27 mouse cellular contexts compared by ENCODE assay signal in genomic region chr11:30247106-30247505, GRCm38 (mm10). TPM values are rescaled to one million over a fixed set of nuclear protein-coding genes. Genes with fewer than 3 reads are reported as not detected.
DNase-seq lines count a peak whose midpoint lies in the region; ATAC-seq and TF ChIP-seq lines count a peak whose summit lies in the region.
"Had no signal": no experiment of that assay in that cellular context is flagged by ENCODE, and none has a peak within 500 bp of the region (broad histone marks: within the 10 kb centered on the region; RNA-seq: fewer than 3 reads in every experiment).

No protein-coding gene starts in this region.

- H3K27me3 ChIP-seq in heart, embryonic 14.5 days (ENCODE audit: control insufficient read depth, insufficient read depth, low read length) = no peaks in the 10 kb centered on the region
- H3K27me3 ChIP-seq: embryonic facial prominence, embryonic 13.5 days; forebrain, embryonic 12.5 days; hindbrain, embryonic 12.5 days; limb, embryonic 15.5 days; neural tube, embryonic 13.5 days had no signal

- no peak overlapping the region for H3K4me3 ChIP-seq in gastrocnemius, adult 2 months
- H3K4me3 ChIP-seq in heart, embryonic 14.5 days (ENCODE audit: control insufficient read depth in 1 of 2, insufficient read depth in 1 of 2, low read depth in 1 of 2, low read length in 2 of 2) = no peak overlapping the region
- H3K4me3 ChIP-seq: embryonic facial prominence, embryonic 13.5 days; erythroblast, embryonic 14.5 days; forebrain, embryonic 12.5 days; hindbrain, embryonic 12.5 days; limb, embryonic 15.5 days; neural tube, embryonic 13.5 days had no signal

- H3K27ac ChIP-seq in gastrocnemius, adult 2 months = peak overlapping the region; percentile 8
- peak overlapping the region; percentile 35 to 77; a peak in 3 of 4 replicates for H3K27ac ChIP-seq in heart, embryonic 14.5 days (replicated peaks in 1 of 2; ENCODE audit: control insufficient read depth in 1 of 2, insufficient read depth in 1 of 2, low read depth in 2 of 2, low read length in 2 of 2)
- H3K27ac ChIP-seq: embryonic facial prominence, embryonic 13.5 days; forebrain, embryonic 12.5 days; hindbrain, embryonic 12.5 days; limb, embryonic 15.5 days; liver, embryonic 14.5 days; neural tube, embryonic 13.5 days had no signal

- no peak for TF ChIP-seq CTCF in gastrocnemius, adult 2 months (IDR thresholded peaks at IDR 0.05)

- H3K9ac ChIP-seq in heart, embryonic 14.5 days (ENCODE audit: low read length) = peak overlapping the region; percentile 45; the same call in 1 of the 2 replicates
- H3K9ac ChIP-seq: embryonic facial prominence, embryonic 13.5 days; forebrain, embryonic 12.5 days; hindbrain, embryonic 12.5 days; limb, embryonic 15.5 days; liver, embryonic 14.5 days; lung, embryonic 14.5 days; neural tube, embryonic 13.5 days had no signal

- DNase-seq in gastrocnemius, adult 2 months = no peak
- no peak for DNase-seq in gastrocnemius, postnatal 36 days
- no peak for DNase-seq in heart, postnatal 4 days
- DNase-seq in 3134 (ENCODE audit: extremely low read depth, insufficient read length, low spot score) = peak; percentile 74
- DNase-seq in Muller cell, postnatal 12 days (ENCODE audit: inconsistent ontology term) = peak; percentile 31
- no peak for DNase-seq in embryo, embryonic 9.5 days (ENCODE audit: extremely low spot score)
- DNase-seq in layer of hippocampus, adult 9-11 months = no peak
- DNase-seq: cerebellum, adult 11-12 months; cerebellum, postnatal 25 days; kidney, postnatal 4 days; left cerebral cortex, postnatal 4 days; lung, embryonic 14.5 days; lung, postnatal 4 days; midbrain, embryonic 14.5 days; retina, postnatal 1 day; right cerebral cortex, postnatal 25 days; spleen, adult 18-20 months; thymus, postnatal 14 days had no signal

- H3K4me1 ChIP-seq in heart, embryonic 14.5 days (ENCODE audit: control insufficient read depth in 2 of 2, insufficient read depth in 2 of 2, low read length in 2 of 2) = peaks cover 30 to 89% of the 10 kb centered on the region in 2 experiments

- intact Hi-C loops in gastrocnemius, adult 2 months (cut with DNase I) = no loop called here
- intact Hi-C loops in gastrocnemius, postnatal 36 days (cut with DNase I) = no loop called here

- peaks cover 15% of the 10 kb centered on the region; the same call in 1 of the 2 replicates for H3K36me3 ChIP-seq in heart, embryonic 14.5 days (ENCODE audit: control insufficient read depth, insufficient read depth, low read length)
- H3K36me3 ChIP-seq: forebrain, embryonic 12.5 days; hindbrain, embryonic 12.5 days; neural tube, embryonic 13.5 days had no signal

- ATAC-seq in heart, embryonic 14.5 days (ENCODE audit: insufficient number of reproducible peaks, insufficient read depth, low FRiP score, low read depth) = no peak
- ATAC-seq: intestine, postnatal 0 days had no signal

- H3K9me3 ChIP-seq in heart, embryonic 14.5 days (ENCODE audit: control insufficient read depth, low read length) = no peaks in the 10 kb centered on the region
- H3K9me3 ChIP-seq: embryonic facial prominence, embryonic 13.5 days; forebrain, embryonic 12.5 days; hindbrain, embryonic 12.5 days; limb, embryonic 15.5 days; neural tube, embryonic 13.5 days had no signal

- WGBS in heart, embryonic 14.5 days = 59% methylated on average over 1 of the region's 1 CpGs

- no peak overlapping the region for H3K4me2 ChIP-seq in heart, embryonic 14.5 days (ENCODE audit: low read length)
- H3K4me2 ChIP-seq: embryonic facial prominence, embryonic 13.5 days; forebrain, embryonic 12.5 days; hindbrain, embryonic 12.5 days; limb, embryonic 15.5 days; neural tube, embryonic 13.5 days had no signal

RNA-seq across cellular contexts. Expression of gene Sptbn1, which starts 20.9 kb away (rescaled TPM):
- 100 to 1,000 TPM; 112 to 141 TPM for total RNA-seq in gastrocnemius, adult 2 months (2021)
- 100 to 1,000 TPM; 104 to 125 TPM for total RNA-seq in gastrocnemius, postnatal 36 days (2021)
- polyA plus RNA-seq in heart, embryonic 14.5 days (2014; fragmentation: Nextera tagmentation; extraction: Ambion mirVana) = 209 and 215 TPM in 2 replicates
- total RNA-seq in heart, postnatal 4 days (2021) = 100 to 1,000 TPM; 571 to 581 TPM

Comparison
In these comparisons a context has a peak if more than half of its experiments do, and no peak if none do; other contexts are left out.
1. DNase-seq: peak in 3134 (single experiment) and Muller cell, postnatal 12 days (single experiment); none in gastrocnemius, adult 2 months (single experiment), gastrocnemius, postnatal 36 days (0 of 2), heart, postnatal 4 days (single experiment), embryo, embryonic 9.5 days (single experiment) and layer of hippocampus, adult 9-11 months (single experiment).
2. RNA of gene Sptbn1, which starts 20.9 kb away (total RNA-seq): 571 to 581 TPM in heart, postnatal 4 days; 112 to 141 TPM in gastrocnemius, adult 2 months and 104 to 125 TPM in gastrocnemius, postnatal 36 days; every median in the first group is over 4 times any median in the second.